Mouse (Mus musculus) megakaryocyte, embryonic 14.5 days (primary cell): ENCODE measurements around the gene Fbxl18.

ENCODE experiments used
- FLI1 ChIP-seq: IDR thresholded peaks from 2 replicates; pipeline ENCODE4 v1.6.1; 2012; ENCODE audit warnings: low read length, inconsistent platforms, mixed read lengths
- GATA1 ChIP-seq: IDR thresholded peaks from 3 replicates; pipeline ENCODE4 v1.6.1; 2012; ENCODE audit warnings: mixed read lengths, low read length, inconsistent platforms, borderline replicate concordance

GRCm38 (mm10) chr5:142911629-142912028 is 16.4 kb upstream of the Fbxl18 start:
- TF ChIP-seq GATA1 (no peak), FLI1 (no peak)
